Mouse (Mus musculus) E14TG2a.4 (cell line): ENCODE measurements around the gene Ahnak.
A peak's percentile ranks its signal among the peaks of the same experiment; 100 is the strongest.
"Not testable (repeated sequence)": the region's sequence is repeated elsewhere in the genome, so short reads cannot be mapped to it uniquely, and the experiment has no call there.

Source experiments
- H3K27me3 ChIP-seq: 2 replicates; pipeline ENCODE4 v1.6.1; 2014; ENCODE audit warnings: low read length, control low read depth; ENCODE audit not compliant: insufficient read depth
- H3K36me3 ChIP-seq: 2 replicates; pipeline ENCODE4 v1.6.1; 2014; ENCODE audit warnings: low read length, control low read depth; ENCODE audit not compliant: insufficient read depth
- H3K4me1 ChIP-seq: replicated peaks from 2 replicates; pipeline ENCODE4 v1.6.1; 2014; ENCODE audit warnings: low read depth, low read length, control low read depth
- H3K4me3 ChIP-seq: replicated peaks from 2 replicates; pipeline ENCODE4 v1.5.1; 2014; ENCODE audit warnings: mild to moderate bottlenecking, low read length
- H3K9me3 ChIP-seq: 2 replicates; pipeline ENCODE4 v1.6.1; 2014; ENCODE audit warnings: low read length, control low read depth
- CTCF ChIP-seq: conservative IDR thresholded peaks from 2 replicates; pipeline ENCODE4 v1.5.1; 2014; ENCODE audit warnings: low read length
- NANOG ChIP-seq: IDR thresholded peaks from 2 replicates; pipeline ENCODE4 v1.6.1; 2014; ENCODE audit warnings: borderline replicate concordance, low read length, mixed read lengths
- POU5F1 ChIP-seq: IDR thresholded peaks from 2 replicates; pipeline ENCODE4 v1.6.1; 2014; ENCODE audit warnings: low read length, borderline replicate concordance

Gene Ahnak

DNA sequence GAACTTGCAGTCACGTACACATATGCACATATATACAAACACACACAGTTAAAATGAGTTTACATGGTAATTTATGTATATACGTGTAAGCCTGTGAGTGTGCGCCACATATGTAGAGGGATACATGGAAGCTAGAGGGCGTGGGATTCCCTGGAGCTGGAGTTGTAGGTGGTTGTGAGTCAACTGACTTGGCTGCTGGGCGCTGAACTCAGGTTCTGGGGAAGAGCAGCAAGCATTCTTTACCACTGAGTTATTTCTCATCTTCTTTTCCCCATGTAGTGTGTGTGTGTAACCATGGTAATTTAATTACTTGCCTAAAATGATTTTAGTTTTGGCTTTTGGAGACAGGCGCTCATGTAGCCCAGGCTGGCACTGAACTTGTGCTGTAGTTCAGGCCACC lies 7.5 kb downstream of the Ahnak start:
- no peaks in the 10 kb centered on the region for H3K27me3 ChIP-seq
- peaks cover 23% of the 10 kb centered on the region for H3K36me3 ChIP-seq
- no peak for TF ChIP-seq POU5F1
- H3K4me1 ChIP-seq: peaks cover 84% of the 10 kb centered on the region
- no peak overlapping the region for H3K4me3 ChIP-seq
- no peaks in the 10 kb centered on the region for H3K9me3 ChIP-seq

- peak overlapping the region; percentile 11; the same call in 1 of the 2 replicates for H3K4me3 ChIP-seq
- TF ChIP-seq NANOG (no peak), POU5F1 (no peak)
- H3K36me3 ChIP-seq: peaks cover 32% of the 10 kb centered on the region
- no peaks in the 10 kb centered on the region for H3K9me3 ChIP-seq
- no peaks in the 10 kb centered on the region for H3K27me3 ChIP-seq
- H3K4me1 ChIP-seq: peaks cover 74% of the 10 kb centered on the region
Observed at GRCm38 (mm10) chr19:8997546-8997945, 8.5 kb downstream of the Ahnak start.

- H3K9me3 ChIP-seq: no peaks in the 10 kb centered on the region
- no peak for TF ChIP-seq NANOG
- TF ChIP-seq POU5F1: no peak
- TF ChIP-seq CTCF: no peak
- peak overlapping the region; percentile 11 for H3K4me3 ChIP-seq
- H3K4me1 ChIP-seq: peaks cover 64% of the 10 kb centered on the region
- H3K27me3 ChIP-seq: no peaks in the 10 kb centered on the region
- H3K36me3 ChIP-seq: peaks cover 42% of the 10 kb centered on the region
Observed at GRCm38 (mm10) chr19:8998546-8998945, 9.5 kb downstream of the Ahnak start.

- peaks cover 49% of the 10 kb centered on the region for H3K36me3 ChIP-seq
- peaks cover 59% of the 10 kb centered on the region for H3K4me1 ChIP-seq
- no peak for TF ChIP-seq POU5F1
- no peak for TF ChIP-seq CTCF
- no peak for TF ChIP-seq NANOG
- H3K4me3 ChIP-seq: peak overlapping the region; percentile 11; the same call in 1 of the 2 replicates
- no peaks in the 10 kb centered on the region for H3K9me3 ChIP-seq
- no peaks in the 10 kb centered on the region for H3K27me3 ChIP-seq
Observed at GRCm38 (mm10) chr19:8999223-8999622, 10.1 kb downstream of the Ahnak start.

DNA sequence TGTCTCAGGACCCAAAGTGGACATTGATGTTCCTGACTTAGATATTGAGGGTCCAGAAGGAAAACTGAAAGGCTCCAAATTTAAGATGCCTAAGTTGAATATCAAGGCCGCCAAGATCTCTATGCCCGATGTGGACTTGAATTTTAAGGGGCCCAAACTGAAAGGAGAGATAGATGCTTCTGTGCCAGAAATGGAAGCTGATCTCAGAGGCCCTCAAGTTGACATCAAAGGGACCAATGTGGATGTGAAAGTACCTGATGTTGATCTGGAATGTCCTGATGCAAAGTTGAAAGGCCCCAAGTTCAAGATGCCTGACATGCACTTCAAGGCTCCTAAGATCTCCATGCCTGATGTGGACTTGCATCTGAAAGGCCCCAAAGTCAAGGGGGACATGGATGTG lies 17.8 kb downstream of the Ahnak start:
- not testable (repeated sequence) for H3K9me3 ChIP-seq, H3K4me1 ChIP-seq, H3K4me3 ChIP-seq, H3K27me3 ChIP-seq
- H3K36me3 ChIP-seq: peaks cover 72% of the 10 kb centered on the region

- Histone ChIP-seq H3K27me3 (no peaks in the 10 kb centered on the region), H3K36me3 (peaks cover 58% of the 10 kb centered on the region), H3K4me3 (no peak overlapping the region), H3K9me3 (no peaks in the 10 kb centered on the region), H3K4me1 (peaks cover 3% of the 10 kb centered on the region; the same call in 1 of the 2 replicates)
- TF ChIP-seq CTCF (no peak), POU5F1 (no peak), NANOG (no peak)
Observed at GRCm38 (mm10) chr19:9019298-9019697, 30.2 kb downstream of the Ahnak start.

DNA sequence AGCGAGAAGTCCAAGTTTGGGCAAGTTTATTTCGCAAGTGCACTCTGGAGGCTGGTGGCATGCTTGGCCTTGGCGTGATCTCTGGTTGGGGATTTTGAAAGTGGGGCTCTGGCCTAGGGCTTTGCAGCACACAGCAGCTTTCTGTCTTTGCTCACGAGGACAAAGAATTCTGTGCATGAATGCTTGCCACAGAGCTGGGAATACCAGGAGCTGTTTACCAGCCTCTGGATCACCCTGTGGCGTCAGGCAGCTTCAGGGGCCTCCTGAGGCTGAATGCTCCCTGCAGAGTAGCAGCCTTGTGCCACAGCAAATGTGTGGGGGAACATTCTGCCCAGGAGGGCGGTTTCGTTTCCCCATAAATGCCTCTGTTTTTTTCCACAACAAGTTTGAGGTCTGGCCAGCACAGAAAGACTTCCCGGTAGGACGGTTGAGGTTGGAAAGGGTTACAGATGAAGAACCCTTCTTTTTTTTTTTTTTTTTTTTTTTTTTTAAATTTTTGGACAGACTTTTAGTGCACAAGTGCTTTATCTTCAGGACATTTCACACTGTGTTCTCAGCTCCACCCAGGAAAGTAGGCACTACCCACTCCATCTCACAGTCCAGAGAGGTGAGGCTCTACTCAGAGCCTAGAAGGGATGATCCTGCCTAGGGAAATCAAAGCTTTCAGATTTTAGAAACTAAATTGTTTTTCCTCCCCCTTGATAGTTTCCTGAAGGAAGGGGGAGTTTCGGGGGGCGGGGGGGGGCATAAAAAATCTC lies 34.1 kb downstream of the Ahnak start:
- H3K4me1 ChIP-seq: peaks cover 20% of the 10 kb centered on the region
- no peaks in the 10 kb centered on the region for H3K27me3 ChIP-seq
- no peak overlapping the region for H3K4me3 ChIP-seq
- H3K9me3 ChIP-seq: peaks cover 9% of the 10 kb centered on the region; the same call in 1 of the 2 replicates
- H3K36me3 ChIP-seq: peaks cover 19% of the 10 kb centered on the region
- TF ChIP-seq POU5F1: no peak
- no peak for TF ChIP-seq CTCF
- no peak for TF ChIP-seq NANOG

GRCm38 (mm10) chr19:9025562-9026257 lies 36.6 kb downstream of the Ahnak start:
- TF ChIP-seq POU5F1: no peak
- TF ChIP-seq CTCF: no peak
- Histone ChIP-seq H3K9me3 (peaks cover 9% of the 10 kb centered on the region; the same call in 1 of the 2 replicates), H3K36me3 (0 out of 2 replicates have a peak, but pooled peaks cover 3% of the 10 kb centered on the region), H3K27me3 (no peaks in the 10 kb centered on the region), H3K4me1 (peaks cover 25% of the 10 kb centered on the region), H3K4me3 (no peak overlapping the region)

DNA sequence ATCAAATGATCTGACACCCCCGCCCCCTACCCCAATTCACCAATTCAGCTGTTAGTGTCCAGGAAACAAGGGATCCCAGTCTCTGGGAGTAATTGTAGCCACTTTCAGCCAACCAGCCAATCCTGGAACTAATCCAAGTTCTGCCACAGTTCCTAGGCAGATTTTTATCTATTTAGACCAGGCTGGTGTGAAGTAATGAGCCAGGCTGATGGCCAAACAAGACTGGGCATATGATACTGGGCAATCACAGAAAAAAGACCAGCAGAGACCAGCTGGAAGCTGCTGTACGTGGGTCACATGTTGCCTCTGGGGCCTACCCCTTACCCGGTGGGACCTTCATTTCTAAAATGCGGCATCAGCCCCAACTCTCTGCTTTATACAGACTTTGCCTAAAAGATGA lies 37.5 kb downstream of the Ahnak start:
- Histone ChIP-seq H3K4me3 (no peak overlapping the region), H3K27me3 (no peaks in the 10 kb centered on the region), H3K9me3 (peaks cover 9% of the 10 kb centered on the region; the same call in 1 of the 2 replicates), H3K36me3 (no peaks in the 10 kb centered on the region), H3K4me1 (peaks cover 25% of the 10 kb centered on the region)
- TF ChIP-seq CTCF (no peak), NANOG (no peak), POU5F1 (no peak)
